8 mouse cellular contexts compared by ENCODE assay signal in the genomic region with DNA sequence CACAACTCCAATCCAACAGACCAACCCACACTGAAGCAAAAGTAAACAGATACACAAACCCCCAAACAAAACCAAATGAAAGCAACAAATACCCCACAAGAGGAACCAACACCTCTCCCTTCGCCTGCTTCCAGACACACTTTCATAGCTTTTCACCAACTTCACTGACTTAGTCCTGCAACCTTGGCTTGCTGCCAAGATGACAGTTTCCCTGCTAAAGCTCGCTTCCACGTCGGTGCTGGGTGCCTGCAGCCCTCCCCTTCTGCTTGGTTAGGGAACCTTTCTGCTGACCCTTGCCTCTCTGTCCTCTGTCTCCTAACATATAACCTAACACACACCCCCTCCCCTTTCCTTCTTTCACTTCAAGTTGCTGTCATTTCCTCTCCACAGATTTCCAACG. TPM values are rescaled to one million over a fixed set of nuclear protein-coding genes. Genes with fewer than 3 reads are reported as not detected.
DNase-seq lines count a peak whose midpoint lies in the region; ATAC-seq and TF ChIP-seq lines count a peak whose summit lies in the region.

No protein-coding gene starts in this region.

- no peaks in the 10 kb centered on the region for H3K27me3 ChIP-seq in CH12.LX (replicated peaks)
- H3K27me3 ChIP-seq in heart, embryonic 15.5 days: no peaks in the 10 kb centered on the region
- H3K27me3 ChIP-seq in midbrain, embryonic 10.5 days (ENCODE audit: low read depth, poor library complexity, severe bottlenecking): no peaks in the 10 kb centered on the region

- in situ Hi-C loops in CH12.LX (cut with MboI; ENCODE audit: low pct_ligation_motif_present, low pct_unique_long_range_greater_than_20kb, low sequenced_read_pairs): no loop called here

- H3K36me3 ChIP-seq in CH12.LX (replicated peaks in 1 of 2; ENCODE audit: control insufficient read depth in 1 of 2, insufficient read depth in 1 of 2, low read length in 1 of 2): peaks cover 5 to 31% of the 10 kb centered on the region in 2 experiments
- no peaks in the 10 kb centered on the region for H3K36me3 ChIP-seq in heart, embryonic 15.5 days
- 0 out of 2 replicates have a peak, but pooled peaks cover 6% of the 10 kb centered on the region for H3K36me3 ChIP-seq in midbrain, embryonic 10.5 days

- intact Hi-C loops in gastrocnemius, adult 2 months (cut with DNase I): loop anchor here (10.0 kb wide), 1 partner anchor 138 kb away; the partner anchor contains the start of gene Rab28
- intact Hi-C loops in gastrocnemius, postnatal 36 days (cut with DNase I): no loop called here

- ATAC-seq in heart, embryonic 15.5 days (replicated peaks; ENCODE audit: insufficient number of reproducible peaks, insufficient read depth, low FRiP score, low read depth): no peak

- H3K4me3 ChIP-seq in gastrocnemius, adult 2 months: peak overlapping the region; percentile 86
- H3K4me3 ChIP-seq in CH12.LX (replicated peaks in 1 of 3; ENCODE audit: low read depth in 2 of 3, low read length in 2 of 3, poor library complexity in 1 of 3): peak overlapping the region; percentile 95 to 100 (median 97)
- peak overlapping the region; percentile 91 for H3K4me3 ChIP-seq in heart, embryonic 15.5 days
- peak overlapping the region; percentile 98 for H3K4me3 ChIP-seq in midbrain, embryonic 10.5 days

- no peak for TF ChIP-seq CTCF in gastrocnemius, adult 2 months (IDR thresholded peaks at IDR 0.05)
- TF ChIP-seq CTCF in CH12.LX (conservative IDR thresholded peaks at IDR 0.05 in 1 of 2, IDR thresholded peaks at IDR 0.05 in 1 of 2; ENCODE audit: low read depth in 2 of 2, low read length in 2 of 2): no peak

- peaks cover 25% of the 10 kb centered on the region for H3K79me2 ChIP-seq in CH12.LX (replicated peaks; ENCODE audit: control insufficient read depth, extremely low read depth, insufficient read depth, poor library complexity, severe bottlenecking)

- no peak for TF ChIP-seq RAD21 in CH12.LX (IDR thresholded peaks at IDR 0.05; ENCODE audit: low read depth, low read length)

- dilution Hi-C loops in CH12.LX (cut with MboI; ENCODE audit: extremely low pct_ligation_motif_present, extremely low pct_unique_long_range_greater_than_20kb, low sequenced_read_pairs): no loop called here

- DNase-seq in gastrocnemius, adult 2 months: peak; percentile 39
- DNase-seq in gastrocnemius, postnatal 36 days: no peak
- DNase-seq in CH12.LX (ENCODE audit: extremely low read depth): no peak
- peak; percentile 31 for DNase-seq in cerebellum, adult 9-10 months
- peak; percentile 34 to 66 for DNase-seq in kidney, postnatal 36 days
- no peak for DNase-seq in midbrain, embryonic 10.5 days (ENCODE audit: low spot score)
- DNase-seq in left cerebral cortex, adult 11 months (ENCODE audit: low spot score): no peak

- peaks cover 10 to 23% of the 10 kb centered on the region in 2 experiments for H3K4me1 ChIP-seq in CH12.LX (ENCODE audit: control insufficient read depth in 1 of 2, insufficient read depth in 2 of 2)
- H3K4me1 ChIP-seq in heart, embryonic 15.5 days (replicated peaks): peaks cover 15% of the 10 kb centered on the region
- H3K4me1 ChIP-seq in midbrain, embryonic 10.5 days: peaks cover 22% of the 10 kb centered on the region

- 7% methylated on average over 5 of the region's 5 CpGs for WGBS in heart, embryonic 15.5 days
- 65% methylated on average over 5 of the region's 5 CpGs for WGBS in midbrain, embryonic 10.5 days

- TF ChIP-seq EP300 in CH12.LX (IDR thresholded peaks at IDR 0.05; ENCODE audit: low read length): no peak

- H3K4me2 ChIP-seq in CH12.LX (ENCODE audit: insufficient read depth, low read depth, poor library complexity, severe bottlenecking): peak overlapping the region; percentile 99
- peak overlapping the region; percentile 66 for H3K4me2 ChIP-seq in heart, embryonic 15.5 days

- H3K9ac ChIP-seq in CH12.LX (ENCODE audit: insufficient read depth, low read depth): peak overlapping the region; percentile 98; the same call in 1 of the 2 replicates
- H3K9ac ChIP-seq in heart, embryonic 15.5 days: peak overlapping the region; percentile 93

- TF ChIP-seq POLR2A in CH12.LX (IDR thresholded peaks at IDR 0.05; ENCODE audit: low read depth, low read length): no peak

- H3K9me3 ChIP-seq in CH12.LX (replicated peaks; ENCODE audit: low read length): no peaks in the 10 kb centered on the region
- no peaks in the 10 kb centered on the region for H3K9me3 ChIP-seq in heart, embryonic 15.5 days (replicated peaks)
- no peaks in the 10 kb centered on the region for H3K9me3 ChIP-seq in midbrain, embryonic 10.5 days (replicated peaks)

- no peak overlapping the region for H3K27ac ChIP-seq in gastrocnemius, adult 2 months
- no peak overlapping the region for H3K27ac ChIP-seq in CH12.LX (ENCODE audit: insufficient read depth, low read depth)
- no peak overlapping the region for H3K27ac ChIP-seq in heart, embryonic 15.5 days
- H3K27ac ChIP-seq in midbrain, embryonic 10.5 days (replicated peaks): no peak overlapping the region

TF ChIP-seq in CH12.LX, 34 proteins besides CTCF, POLR2A, EP300 and RAD21:
- TF ChIP-seq UBTF (IDR thresholded peaks at IDR 0.05; ENCODE audit: low read depth, low read length) (no peak), HCFC1 (IDR thresholded peaks at IDR 0.05; ENCODE audit: low read depth, low read length) (no peak), CHD2 (IDR thresholded peaks at IDR 0.05; ENCODE audit: low read length) (no peak), E2F4 (IDR thresholded peaks at IDR 0.05; ENCODE audit: insufficient replicate concordance, low read depth, low read length) (no peak), MYC (IDR thresholded peaks at IDR 0.05; ENCODE audit: low read depth, low read length) (no peak), ETS1 (conservative IDR thresholded peaks at IDR 0.05; ENCODE audit: low read depth, low read length) (no peak), ELF1 (IDR thresholded peaks at IDR 0.05; ENCODE audit: low read depth, low read length) (no peak), TCF12 (IDR thresholded peaks at IDR 0.05; ENCODE audit: low read depth, low read length) (no peak), PAX5 (IDR thresholded peaks at IDR 0.05; ENCODE audit: low read length) (no peak), POLR2AphosphoS2 (IDR thresholded peaks at IDR 0.05; ENCODE audit: low read depth, low read length) (no peak), MAZ (IDR thresholded peaks at IDR 0.05; ENCODE audit: low read depth, low read length) (no peak), IRF4 (IDR thresholded peaks at IDR 0.05; ENCODE audit: low read depth, low read length) (no peak), USF2 (conservative IDR thresholded peaks at IDR 0.05; ENCODE audit: low read depth, low read length) (no peak), ZMIZ1 (IDR thresholded peaks at IDR 0.05; ENCODE audit: low read depth, low read length) (no peak), SIN3A (IDR thresholded peaks at IDR 0.05; ENCODE audit: low read length) (no peak)

RNA-seq across cellular contexts. Expression of gene Bod1l, which starts 1.4 kb away (rescaled TPM):
- 10 to 100 TPM; 16.7 to 17.0 TPM for total RNA-seq in gastrocnemius, adult 2 months (2021)
- total RNA-seq in gastrocnemius, postnatal 36 days (2021): 10 to 100 TPM; 12.0 to 15.6 TPM
- total RNA-seq in CH12.LX (2012; rRNA removed): 14.5 and 15.4 TPM in 2 replicates
- total RNA-seq in CH12.LX (2014; rRNA removed): 8.5 and 8.9 TPM in 2 replicates
- 15.7 and 16.5 TPM in 2 replicates for polyA plus RNA-seq in CH12.LX (2012; ENCODE audit: insufficient read length, low read depth)
- polyA plus RNA-seq in heart, embryonic 15.5 days (2015; fragmentation: Nextera tagmentation; extraction: Ambion mirVana): 13.8 and 14.6 TPM in 2 replicates
- polyA plus RNA-seq in midbrain, embryonic 10.5 days (2016; fragmentation: Nextera tagmentation; extraction: Ambion mirVana): 15.6 and 18.0 TPM in 2 replicates

Comparison
In these comparisons a context has a peak if more than half of its experiments do, and no peak if none do; other contexts are left out.
1. DNase-seq: peak in gastrocnemius, adult 2 months (single experiment), cerebellum, adult 9-10 months (single experiment) and kidney, postnatal 36 days (2 of 2); none in gastrocnemius, postnatal 36 days (0 of 2), CH12.LX (single experiment), midbrain, embryonic 10.5 days (single experiment) and left cerebral cortex, adult 11 months (single experiment).
2. Peak in every context shown above with its lines, with median percentiles within 50 percentile points of each other: H3K4me3 ChIP-seq.